Mouse (Mus musculus) CD8-positive naive resting alpha-beta T cell, adult 57 days (primary cell): ENCODE data around the gene Sorcs1. TPM values are rescaled to one million over a fixed set of nuclear protein-coding genes. Genes with fewer than 3 reads are reported as not detected.

Source experiments
- total RNA-seq: library from RNA; stranded (reverse); gene quantifications from one replicate; pipeline ENCODE4 v1.2.4, GENCODE M21; 2023

The Sorcs1 gene
- not detected for total RNA-seq

GRCm38 (mm10) chr19:50677903-50678896 is at the start of gene Sorcs1:
TSS of gene Sorcs1 (minus strand) at chr19:50678646.

